Mouse (Mus musculus): ENCODE measurements around the gene Ppm1h.
A peak's percentile ranks its signal among the peaks of the same experiment; 100 is the strongest.

DNA sequence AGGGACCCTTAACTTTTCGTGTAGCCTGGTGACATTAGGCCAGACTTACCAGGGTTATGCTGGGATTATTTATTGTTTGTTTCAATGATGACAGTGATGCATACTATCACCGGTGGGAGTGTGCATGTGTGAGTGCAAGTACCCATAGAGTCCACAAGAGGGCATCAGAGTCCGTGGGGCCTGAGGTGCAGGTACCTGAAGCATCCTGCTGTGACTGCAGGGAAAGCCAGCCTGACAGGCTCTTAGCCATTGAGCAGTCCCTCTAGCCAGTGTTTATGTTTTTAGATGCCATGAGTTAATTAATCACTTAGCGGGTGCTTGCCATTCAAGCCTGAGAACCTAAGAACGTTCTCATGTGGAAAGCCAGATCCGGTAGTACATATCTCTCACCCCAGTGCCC lies 119.4 kb downstream of the Ppm1h start:
- TF ChIP-seq CTCF (IDR thresholded peaks at IDR 0.05; ENCODE audit: low read depth), result peak; percentile 80
- no peak for TF ChIP-seq EP300 (IDR thresholded peaks at IDR 0.05; ENCODE audit: low read depth)
